Mouse (Mus musculus) forebrain, embryonic 16.5 days (tissue): ENCODE results near the gene Tmem205. TPM values are rescaled to one million over a fixed set of nuclear protein-coding genes. Genes with fewer than 3 reads are reported as not detected.
A peak's percentile ranks its signal among the peaks of the same experiment; 100 is the strongest.

Experiments
- ATAC-seq: fragments of 200-750 bp; cut with Nextera tagmentation; 2 replicates; pipeline ENCODE4 v1.8.0; 2017; ENCODE audit warnings: mild to moderate bottlenecking, moderate library complexity
- H3K27ac ChIP-seq: fragments of 300-500 bp; sonication (generic); 2 replicates; pipeline ENCODE4 v1.5.1; 2014; ENCODE audit warnings: low read length, control low read depth
- H3K27me3 ChIP-seq: fragments of 300-500 bp; sonication (generic); replicated peaks from 2 replicates; pipeline ENCODE4 v1.6.1; 2014; ENCODE audit warnings: low read length; ENCODE audit not compliant: control insufficient read depth, insufficient read depth
- H3K36me3 ChIP-seq: fragments of 300-500 bp; sonication (generic); 2 replicates; pipeline ENCODE4 v1.6.1; 2014; ENCODE audit not compliant: control insufficient read depth, insufficient read depth
- H3K4me1 ChIP-seq: fragments of 300-500 bp; sonication (generic); replicated peaks from 2 replicates; pipeline ENCODE4 v1.6.1; 2014; ENCODE audit warnings: low read length; ENCODE audit not compliant: control insufficient read depth, insufficient read depth
- H3K4me2 ChIP-seq: fragments of 300-500 bp; sonication (generic); 2 replicates; pipeline ENCODE4 v1.6.1; 2014; ENCODE audit warnings: mild to moderate bottlenecking, low read length, control low read depth
- H3K4me3 ChIP-seq: fragments of 300-500 bp; sonication (generic); replicated peaks from 2 replicates; pipeline ENCODE4 v1.5.1; 2014; ENCODE audit warnings: mild to moderate bottlenecking, low read length, control low read depth
- H3K9ac ChIP-seq: fragments of 300-500 bp; sonication (generic); replicated peaks from 2 replicates; pipeline ENCODE4 v1.6.1; 2014; ENCODE audit warnings: low read depth, low read length, control low read depth
- H3K9me3 ChIP-seq: fragments of 300-500 bp; sonication (generic); 2 replicates; pipeline ENCODE4 v1.6.1; 2016; ENCODE audit warnings: low read length; ENCODE audit not compliant: control insufficient read depth
- WGBS: fragments of 180-500 bp; shearing (Covaris S2); extraction: QIAGEN DNeasy Blood & Tissue Kit; methylation state at CpG from one replicate; pipeline ENCODE4 v1.1.7; 2014; 5-methylcytosine and 5-hydroxymethylcytosine counted together
- polyA plus RNA-seq: library from polyadenylated mRNA; unstranded; fragments of >200 nt; fragmentation: Nextera tagmentation; extraction: Ambion mirVana; gene quantifications from 2 replicates; pipeline ENCODE4 v1.2.1, GENCODE M21; 2015

Tmem205 gene
- polyA plus RNA-seq, 1 experiment from 2014 or later: 54.8 TPM

DNA sequence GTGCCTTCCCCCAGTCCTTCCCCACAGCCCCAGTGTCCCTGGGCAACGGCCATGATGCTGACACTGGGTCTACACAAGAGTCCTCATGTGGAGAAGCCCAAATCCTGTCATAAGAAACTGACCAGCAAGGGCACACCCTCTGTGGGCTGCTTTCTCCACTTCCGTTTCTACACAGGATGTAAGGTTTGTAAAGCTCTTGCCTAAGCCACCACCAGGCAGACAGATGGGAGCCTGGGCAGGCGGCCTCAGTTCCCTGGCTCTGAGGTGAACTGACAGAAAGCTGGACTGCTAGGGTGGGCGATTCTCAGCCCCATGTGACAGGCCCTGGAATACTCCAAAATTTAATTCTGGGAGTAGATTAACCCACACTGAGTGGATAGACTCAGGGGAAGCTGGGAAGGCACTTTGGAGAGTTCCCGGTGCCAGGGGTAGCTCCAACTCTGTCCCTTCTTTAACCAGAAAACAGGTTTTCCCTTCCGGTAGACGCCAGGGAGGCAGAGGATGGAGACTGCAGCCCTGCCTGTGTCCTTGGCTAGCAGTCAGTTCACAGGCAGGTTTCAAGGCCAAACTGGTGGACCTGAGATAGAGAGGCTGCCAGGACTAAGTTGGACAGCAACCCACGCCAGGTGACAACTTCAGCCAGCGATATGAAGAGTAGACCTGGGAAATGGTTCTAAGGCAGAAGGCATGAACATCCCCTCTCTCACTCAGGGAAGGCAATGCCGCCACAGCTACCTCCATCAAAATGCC is 17.7 kb downstream of the Tmem205 start:
- Histone ChIP-seq H3K9me3 (no peaks in the 10 kb centered on the region), H3K36me3 (0 out of 2 replicates have a peak, but pooled peaks cover 4% of the 10 kb centered on the region), H3K27me3 (no peaks in the 10 kb centered on the region), H3K4me3 (no peak overlapping the region), H3K4me1 (no peaks in the 10 kb centered on the region), H3K4me2 (no peak overlapping the region), H3K9ac (no peak overlapping the region), H3K27ac (no peak overlapping the region)
- no peak for ATAC-seq
- WGBS: 85% methylated on average over 10 of the region's 10 CpGs

DNA sequence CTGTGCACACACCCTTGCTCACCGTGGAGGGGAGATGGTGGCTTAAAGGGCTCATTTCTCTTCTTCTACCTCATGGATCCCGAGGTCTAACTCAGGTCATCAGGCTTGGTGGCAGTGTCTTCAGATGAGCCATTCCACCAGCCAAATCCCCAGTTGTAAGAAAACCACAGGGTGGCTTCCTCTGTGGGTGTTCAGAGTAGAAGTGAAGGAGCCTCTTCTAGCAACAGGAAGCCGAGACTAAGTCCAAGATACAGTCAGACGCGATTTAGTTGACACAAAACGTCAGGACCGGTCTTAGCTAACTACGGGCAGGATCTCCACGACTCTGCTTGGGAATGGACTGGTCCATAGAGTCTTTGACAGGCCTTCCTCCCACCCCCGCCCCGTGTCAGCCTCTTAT is 19.1 kb downstream of the Tmem205 start:
- Histone ChIP-seq H3K4me2 (no peak overlapping the region), H3K36me3 (0 out of 2 replicates have a peak, but pooled peaks cover 2% of the 10 kb centered on the region), H3K4me1 (no peaks in the 10 kb centered on the region), H3K27me3 (no peaks in the 10 kb centered on the region), H3K4me3 (no peak overlapping the region), H3K27ac (no peak overlapping the region), H3K9me3 (no peaks in the 10 kb centered on the region), H3K9ac (no peak overlapping the region)
- 78% methylated on average over 11 of the region's 11 CpGs for WGBS
- no peak for ATAC-seq

DNA sequence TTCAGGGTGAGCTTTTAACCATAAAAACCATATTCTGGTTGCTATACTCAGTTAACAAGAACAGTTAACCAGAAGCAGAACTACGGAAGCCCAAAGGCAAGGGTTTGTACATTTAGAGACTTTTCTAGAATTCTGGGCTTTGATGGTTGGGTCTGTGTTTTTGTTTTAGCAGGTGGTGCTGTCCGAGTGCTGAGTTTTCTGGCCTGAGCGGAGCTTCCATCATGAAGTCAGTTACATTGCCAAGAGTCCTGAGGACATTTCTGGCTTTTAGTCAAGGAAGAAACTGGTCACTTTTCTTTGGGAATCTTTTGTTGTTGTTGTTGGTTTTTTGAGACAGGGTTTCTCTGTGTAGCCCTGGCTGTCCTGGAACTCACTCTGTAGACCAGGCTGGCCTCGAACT is 23.3 kb downstream of the Tmem205 start:
- Histone ChIP-seq H3K9me3 (no peaks in the 10 kb centered on the region), H3K27ac (no peak overlapping the region), H3K9ac (no peak overlapping the region), H3K4me2 (no peak overlapping the region), H3K4me1 (0 out of 2 replicates have a peak, but pooled peaks cover 4% of the 10 kb centered on the region), H3K4me3 (no peak overlapping the region), H3K27me3 (peaks cover 12% of the 10 kb centered on the region), H3K36me3 (no peaks in the 10 kb centered on the region)
- WGBS: 88% methylated on average over 4 of the region's 4 CpGs
- ATAC-seq: no peak

DNA sequence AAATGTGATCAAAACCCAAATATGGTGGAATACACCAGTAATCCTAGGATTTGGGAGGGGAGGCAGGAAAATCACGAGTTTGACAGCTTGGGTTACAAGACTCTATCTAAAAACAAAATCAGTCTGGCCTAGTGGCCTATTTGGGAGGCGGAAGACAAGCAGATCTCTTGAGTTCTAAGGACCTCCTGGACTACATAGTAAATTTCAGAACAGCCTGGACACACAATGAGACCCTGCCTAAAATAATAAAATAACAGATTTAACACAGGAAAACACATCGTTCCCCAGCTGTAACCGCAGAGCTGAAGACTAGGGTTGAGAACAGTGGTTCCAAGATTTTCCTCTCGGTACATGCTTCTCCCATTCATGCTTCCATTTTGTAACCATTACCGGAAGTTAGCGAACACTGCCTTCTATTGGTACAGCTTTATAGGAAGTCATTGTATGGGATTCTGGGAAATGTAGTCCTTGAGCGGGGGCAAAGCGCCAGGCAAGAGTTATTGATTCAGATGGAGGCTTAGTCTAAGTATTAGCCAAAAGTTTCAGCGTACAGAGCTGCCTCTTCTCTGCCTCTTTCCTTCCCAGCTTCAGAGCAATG is 26.0 kb downstream of the Tmem205 start:
- peak overlapping the region; percentile 24; the same call in 1 of the 2 replicates for H3K9ac ChIP-seq
- no peaks in the 10 kb centered on the region for H3K36me3 ChIP-seq
- no peaks in the 10 kb centered on the region for H3K9me3 ChIP-seq
- peak overlapping the region; percentile 58; the same call in 1 of the 2 replicates for H3K27ac ChIP-seq
- peaks cover 15% of the 10 kb centered on the region for H3K27me3 ChIP-seq
- peak overlapping the region; percentile 48 for H3K4me3 ChIP-seq
- WGBS: 14% methylated on average over 10 of the region's 10 CpGs
- H3K4me1 ChIP-seq: 0 out of 2 replicates have a peak, but pooled peaks cover 4% of the 10 kb centered on the region
- ATAC-seq: peak; percentile 96
- H3K4me2 ChIP-seq: peak overlapping the region; percentile 63

DNA sequence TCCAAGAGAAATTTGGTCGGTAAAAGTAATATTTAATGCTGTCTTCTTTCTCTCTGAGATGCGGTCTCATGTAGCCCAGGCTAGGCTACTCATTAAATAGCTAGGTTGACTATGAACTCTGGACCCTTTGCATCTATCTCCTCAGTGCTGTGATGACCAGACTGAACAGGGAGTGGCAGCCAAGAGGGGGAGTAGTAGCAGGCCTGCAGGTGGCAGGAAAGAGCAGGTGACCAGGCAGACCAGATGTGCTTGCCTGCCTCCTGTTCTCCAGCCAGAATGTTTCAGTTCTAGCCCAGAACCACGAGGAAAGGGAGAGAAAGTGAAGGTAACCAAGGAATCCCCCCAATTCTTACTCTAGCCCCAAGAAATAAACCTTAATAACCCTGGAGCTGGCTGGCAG is 38.1 kb downstream of the Tmem205 start:
- no peaks in the 10 kb centered on the region for H3K9me3 ChIP-seq
- no peak overlapping the region for H3K9ac ChIP-seq
- ATAC-seq: no peak
- H3K4me1 ChIP-seq: no peaks in the 10 kb centered on the region
- no peak overlapping the region for H3K27ac ChIP-seq
- no peaks in the 10 kb centered on the region for H3K27me3 ChIP-seq
- no peak overlapping the region for H3K4me3 ChIP-seq
- 61% methylated on average over 3 of the region's 3 CpGs for WGBS
- H3K36me3 ChIP-seq: no peaks in the 10 kb centered on the region
- no peak overlapping the region for H3K4me2 ChIP-seq

GRCm38 (mm10) chr9:21876601-21877000 is 50.8 kb downstream of the Tmem205 start:
- Histone ChIP-seq H3K27me3 (no peaks in the 10 kb centered on the region; the same call in 1 of the 2 replicates), H3K27ac (no peak overlapping the region), H3K9ac (no peak overlapping the region), H3K4me3 (no peak overlapping the region), H3K4me2 (no peak overlapping the region), H3K36me3 (no peaks in the 10 kb centered on the region), H3K4me1 (no peaks in the 10 kb centered on the region), H3K9me3 (no peaks in the 10 kb centered on the region)
- no peak for ATAC-seq
- whole genome bisulfite sequencing: 64% methylated on average over 3 of the region's 3 CpGs

DNA sequence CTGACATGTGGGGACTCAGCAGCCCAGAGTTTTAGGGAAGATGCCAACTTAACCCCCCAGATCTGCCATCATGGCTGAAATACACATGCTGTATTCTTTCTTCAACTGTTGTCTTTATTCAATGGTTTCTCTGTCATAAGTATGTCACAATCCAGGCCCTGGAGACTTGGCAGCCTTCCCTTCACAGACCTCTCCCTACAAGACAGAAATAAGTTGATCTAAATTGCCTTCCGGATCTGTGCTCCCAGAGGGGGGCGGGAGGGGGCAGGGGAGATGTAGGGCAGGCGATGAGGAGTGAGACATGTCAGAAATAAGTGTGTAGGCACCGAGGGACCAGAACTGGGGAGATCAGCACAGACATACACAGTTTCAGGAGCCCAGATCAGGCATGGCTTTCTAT is 55.2 kb downstream of the Tmem205 start:
- no peak overlapping the region for H3K4me2 ChIP-seq

More for the DNA sequence above, 55.2 kb downstream of the Tmem205 start:
- no peak overlapping the region for H3K4me3 ChIP-seq
- H3K9ac ChIP-seq: no peak overlapping the region
- no peak for ATAC-seq
- H3K27ac ChIP-seq: no peak overlapping the region
- H3K4me1 ChIP-seq: 0 out of 2 replicates have a peak, but pooled peaks cover 2% of the 10 kb centered on the region
- WGBS: 54% methylated on average over 4 of the region's 4 CpGs
- H3K36me3 ChIP-seq: no peaks in the 10 kb centered on the region
- no peaks in the 10 kb centered on the region for H3K9me3 ChIP-seq
- H3K27me3 ChIP-seq: no peaks in the 10 kb centered on the region; the same call in 1 of the 2 replicates

Other genes starting within 250 kb of the Tmem205 start
- 16.1 and 18.8 TPM in 2 replicates for gene Ldlr, start 204.1 kb downstream of the Tmem205 start, polyA plus RNA-seq
- 35.1 and 42.8 TPM in 2 replicates for gene Spc24, start 167.3 kb downstream of the Tmem205 start, polyA plus RNA-seq
- 3.2 and 3.7 TPM in 2 replicates for gene Kank2, start 128.8 kb downstream of the Tmem205 start, polyA plus RNA-seq
- gene Angptl8, start 92.0 kb downstream of the Tmem205 start, polyA plus RNA-seq: 0.51 TPM in 1 of 2 replicates, not detected in the other
- gene Dock6, start 74.9 kb downstream of the Tmem205 start, polyA plus RNA-seq: 11.8 and 12.0 TPM in 2 replicates
- gene Rab3d, start 9.4 kb downstream of the Tmem205 start, polyA plus RNA-seq: 37.4 and 39.5 TPM in 2 replicates
- gene Ccdc159, start 85 bp downstream of the Tmem205 start, polyA plus RNA-seq: 5.4 and 11.9 TPM in 2 replicates
- 74.1 and 89.9 TPM in 2 replicates for gene Plppr2, start 9.5 kb upstream of the Tmem205 start, polyA plus RNA-seq
- gene Swsap1, start 28.2 kb upstream of the Tmem205 start, polyA plus RNA-seq: 9.0 and 12.5 TPM in 2 replicates
- gene Epor, start 36.0 kb upstream of the Tmem205 start, polyA plus RNA-seq: 1.6 and 1.8 TPM in 2 replicates
- gene Rgl3, start 61.9 kb upstream of the Tmem205 start, polyA plus RNA-seq: 0.76 and 1.5 TPM in 2 replicates
- gene Ccdc151, start 75.1 kb upstream of the Tmem205 start, polyA plus RNA-seq: 3.6 and 5.2 TPM in 2 replicates
- gene Prkcsh, start 75.2 kb upstream of the Tmem205 start, polyA plus RNA-seq: 90.0 and 93.9 TPM in 2 replicates
- gene Elavl3, start 124.5 kb upstream of the Tmem205 start, polyA plus RNA-seq: 77.6 and 101 TPM in 2 replicates
- not detected in 2 replicates for gene Gm49318, start 143.7 kb upstream of the Tmem205 start, polyA plus RNA-seq
- 20.7 and 22.4 TPM in 2 replicates for gene Zfp653, start 143.8 kb upstream of the Tmem205 start, polyA plus RNA-seq
- 62.5 and 67.4 TPM in 2 replicates for gene Ecsit, start 157.9 kb upstream of the Tmem205 start, polyA plus RNA-seq
- gene Cnn1, start 171.7 kb upstream of the Tmem205 start, polyA plus RNA-seq: 0.60 and 0.78 TPM in 2 replicates
- gene Elof1, start 189.6 kb upstream of the Tmem205 start, polyA plus RNA-seq: 147 and 168 TPM in 2 replicates
- 0.42 TPM in 1 of 2 replicates, not detected in the other for gene Acp5, start 208.2 kb upstream of the Tmem205 start, polyA plus RNA-seq
- 72.5 and 78.8 TPM in 2 replicates for gene Pigyl, start 229.3 kb upstream of the Tmem205 start, polyA plus RNA-seq